Mouse (Mus musculus): ENCODE measurements around the gene Cox17.
"Not testable (repeated sequence)": the region's sequence is repeated elsewhere in the genome, so short reads cannot be mapped to it uniquely, and the experiment has no call there.

Cox17 gene

DNA sequence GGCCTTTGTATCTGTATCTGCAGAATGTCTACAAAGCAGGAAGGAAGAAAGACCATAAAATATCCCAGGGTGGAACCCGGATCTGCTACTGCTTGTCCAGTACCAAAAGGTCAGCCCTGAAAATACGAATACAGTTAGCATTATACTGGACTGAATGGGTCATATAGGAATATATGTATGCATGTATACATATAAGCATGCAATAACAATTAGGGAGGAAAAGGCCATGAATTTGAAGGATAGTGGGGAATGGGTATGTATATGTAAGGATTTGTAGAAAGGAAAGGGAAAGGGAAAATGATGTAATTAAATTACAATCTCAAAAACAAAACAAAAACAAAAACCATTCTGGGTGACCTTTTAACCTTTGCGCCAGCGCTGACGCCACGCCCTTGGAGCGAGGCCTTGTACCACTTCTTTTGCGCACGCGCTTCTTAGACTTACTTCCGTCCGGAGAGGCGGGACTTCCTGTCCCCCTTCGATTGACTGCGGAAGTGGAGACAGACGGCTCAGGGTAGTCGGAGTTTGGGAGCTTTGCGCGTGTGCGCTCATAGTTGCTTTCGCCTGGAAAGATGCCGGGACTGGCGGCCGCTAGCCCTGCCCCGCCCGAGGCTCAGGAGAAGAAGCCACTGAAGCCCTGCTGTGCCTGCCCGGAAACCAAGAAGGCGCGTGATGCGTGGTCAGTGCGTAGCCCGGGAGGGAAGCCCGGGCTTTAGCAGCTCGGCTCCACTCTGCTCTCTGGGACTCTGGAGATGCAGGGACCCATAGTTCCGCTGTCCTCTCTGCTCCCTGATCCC is at the start of gene Cox17, which contains the start of gene Gm21987:
Cox17 (plus strand) TSS at position 463 of the 797 bp plus-strand sequence.
Gm21987 (plus strand) TSS at position 512 of the 797 bp plus-strand sequence.
- peak; percentile 54 to 84 for DNase-seq (ENCODE audit: low spot score in 2 of 2)

DNA sequence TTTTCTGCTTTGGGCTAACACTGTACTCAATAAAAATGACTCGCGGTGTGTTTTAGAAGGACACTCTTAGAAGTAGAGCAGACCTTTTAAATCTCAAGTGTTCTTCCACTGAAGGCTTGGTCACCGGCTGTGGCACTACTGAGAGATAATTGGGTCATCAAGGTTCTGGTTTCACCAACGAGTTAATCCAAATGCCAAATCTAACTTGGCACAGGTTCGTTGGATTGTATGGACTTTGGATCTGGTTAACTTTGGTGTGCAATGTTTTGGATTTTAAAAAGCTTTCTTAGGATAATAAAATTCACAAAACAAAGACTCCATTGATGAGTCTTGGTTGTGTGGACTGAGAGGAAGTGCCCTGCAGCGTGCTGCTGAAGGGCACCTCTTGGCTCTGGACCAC is 48.4 kb upstream of the Cox17 start:
- DNase-seq (ENCODE audit: low spot score in 2 of 2): no peak

DNA sequence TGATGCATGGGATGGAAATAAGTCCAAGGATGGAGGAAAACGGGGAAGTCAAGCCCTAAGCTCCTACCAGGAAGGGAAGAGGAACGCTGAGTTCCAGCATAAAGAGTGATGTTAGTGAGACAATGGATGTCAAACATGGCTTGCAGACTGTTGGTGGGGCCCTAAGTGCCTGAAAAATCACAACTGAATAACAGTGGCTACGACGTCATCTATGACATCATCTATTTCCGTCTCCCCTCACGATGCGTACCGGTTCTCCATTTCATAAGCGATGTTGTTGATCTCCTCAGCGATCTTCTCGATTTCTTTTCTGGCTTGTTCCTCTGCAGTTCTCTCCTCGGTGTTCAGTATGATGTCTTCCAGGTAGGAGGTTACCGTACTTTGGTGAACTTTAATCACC is 44.4 kb upstream of the Cox17 start:
- DNase-seq (ENCODE audit: low spot score in 2 of 2): no peak

DNA sequence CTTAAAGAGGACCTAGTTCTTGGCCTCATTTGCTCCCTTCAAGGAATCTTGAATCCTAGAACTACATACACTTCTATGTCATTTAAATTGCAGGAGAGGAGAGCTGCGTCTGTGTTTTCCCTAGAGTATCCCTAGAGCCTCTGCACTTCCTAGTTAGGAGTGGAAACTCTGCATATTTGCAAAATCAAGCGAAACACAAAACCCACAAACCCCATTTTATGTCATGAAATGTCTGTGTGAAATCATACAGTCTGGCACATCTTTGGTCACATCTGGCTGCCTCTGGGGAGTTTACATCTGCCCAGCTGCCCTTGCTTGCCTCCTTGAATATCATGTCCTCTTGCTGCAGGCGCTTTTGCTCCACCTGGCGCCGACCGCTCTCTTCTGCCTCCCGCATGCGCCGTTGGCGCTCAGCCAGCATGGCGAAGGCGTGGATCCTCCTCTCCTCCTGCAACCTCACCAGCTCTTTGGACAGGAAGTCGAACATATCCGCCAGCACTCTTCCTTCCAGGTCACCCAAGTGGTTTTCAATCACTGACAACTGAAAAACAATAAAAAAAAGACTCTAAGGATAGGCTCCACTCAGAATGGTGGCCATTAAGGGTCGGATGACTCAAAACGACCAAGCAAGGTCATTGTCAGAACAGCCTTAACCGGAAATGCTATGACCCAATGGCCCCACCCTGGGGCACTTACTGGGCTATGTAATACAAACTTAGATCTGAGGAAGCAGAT is 42.2 kb upstream of the Cox17 start:
- no peak for DNase-seq (ENCODE audit: low spot score in 2 of 2)

DNA sequence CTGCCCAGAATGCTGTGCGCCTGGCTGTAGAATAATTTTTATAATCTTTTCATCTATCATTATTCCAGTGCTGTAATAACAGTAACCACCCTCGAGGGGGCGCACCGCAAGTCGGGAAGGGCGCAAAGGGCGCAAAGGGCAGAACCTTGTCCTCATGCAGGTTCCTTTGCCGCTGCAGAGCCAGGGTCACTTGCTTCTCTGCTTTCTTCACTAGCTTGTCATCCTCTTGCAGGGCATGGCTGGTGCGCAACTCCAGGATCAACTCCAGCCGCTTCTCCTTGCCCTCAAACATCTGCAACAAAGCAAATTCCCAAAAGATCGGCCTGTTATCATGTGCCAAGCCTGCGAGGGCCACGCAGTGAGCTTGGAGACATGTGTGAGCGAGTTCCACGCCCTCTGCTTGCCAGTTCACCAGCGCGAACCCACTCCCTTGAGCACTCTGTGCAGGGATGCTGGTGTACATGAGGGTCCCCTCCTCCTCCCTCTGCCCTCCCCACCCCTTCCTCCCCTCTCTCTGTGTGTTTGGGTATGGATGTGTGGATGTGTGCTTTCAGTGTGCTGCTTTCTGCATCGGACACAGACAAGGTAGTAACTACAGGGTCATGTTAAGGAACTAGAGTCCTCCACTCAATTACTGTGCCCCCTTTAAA is 40.1 kb upstream of the Cox17 start:
- peak in 1 of 2 experiments; percentile 9 for DNase-seq (ENCODE audit: low spot score in 2 of 2)

DNA sequence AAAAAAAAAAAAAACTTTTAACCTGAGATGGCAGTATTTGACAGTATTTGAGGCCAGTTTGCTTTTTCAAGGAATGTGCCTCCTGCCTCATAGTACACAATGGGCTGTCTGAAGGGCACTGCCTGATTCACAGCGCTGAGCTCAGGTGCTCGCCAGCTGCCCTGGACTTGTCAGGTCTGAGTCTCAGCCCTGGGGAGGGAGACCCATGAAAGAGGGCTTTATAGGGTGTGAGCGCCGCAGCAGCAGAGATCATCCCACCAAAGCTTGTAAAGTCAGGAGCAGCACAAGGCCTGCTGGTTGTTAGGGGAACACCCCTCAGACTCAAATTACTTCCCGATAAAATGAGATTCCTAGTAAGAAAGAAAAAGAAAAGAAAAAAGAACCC is 39.6 kb upstream of the Cox17 start:
- DNase-seq (ENCODE audit: low spot score in 2 of 2): no peak

DNA sequence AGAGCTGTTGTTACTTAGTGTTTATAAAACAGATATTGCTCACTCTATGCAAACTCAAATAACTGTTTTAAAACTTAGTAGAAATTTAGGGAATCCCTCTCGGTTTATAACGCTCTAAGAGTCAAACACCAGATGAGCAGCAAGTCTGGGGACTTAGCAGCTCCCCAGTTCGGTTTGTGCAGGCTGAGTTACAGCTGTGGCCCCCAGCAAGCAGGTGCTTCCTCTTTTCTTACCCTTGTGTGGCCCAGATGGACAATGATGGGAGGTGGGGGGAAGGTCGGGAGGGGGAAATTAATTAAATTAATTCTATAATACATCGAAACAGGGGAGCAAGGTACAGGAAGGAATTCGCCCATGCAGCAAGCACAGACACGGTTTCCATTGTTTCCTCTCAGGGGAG is 39.1 kb upstream of the Cox17 start:
- DNase-seq (ENCODE audit: low spot score in 2 of 2): no peak

DNA sequence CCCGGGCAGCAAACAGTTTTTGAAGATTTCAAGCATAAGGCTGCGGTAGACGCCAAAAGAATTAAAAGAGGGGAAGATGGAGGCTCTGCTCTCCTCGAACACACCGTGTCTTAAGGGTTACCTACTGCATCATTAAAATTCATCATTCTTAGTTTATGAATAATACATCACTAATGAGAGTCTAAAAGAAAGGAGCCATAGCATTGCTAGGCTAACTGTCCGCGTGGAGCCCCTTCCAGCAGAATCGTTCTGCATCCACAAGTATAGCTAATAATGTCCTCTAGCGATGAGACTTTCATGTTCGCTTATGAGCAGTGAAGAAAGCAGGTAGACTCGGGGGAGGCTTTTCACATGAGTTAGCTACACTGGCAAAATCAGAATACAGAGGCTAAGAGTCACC is 38.6 kb upstream of the Cox17 start:
- no peak for DNase-seq (ENCODE audit: low spot score in 2 of 2)

DNA sequence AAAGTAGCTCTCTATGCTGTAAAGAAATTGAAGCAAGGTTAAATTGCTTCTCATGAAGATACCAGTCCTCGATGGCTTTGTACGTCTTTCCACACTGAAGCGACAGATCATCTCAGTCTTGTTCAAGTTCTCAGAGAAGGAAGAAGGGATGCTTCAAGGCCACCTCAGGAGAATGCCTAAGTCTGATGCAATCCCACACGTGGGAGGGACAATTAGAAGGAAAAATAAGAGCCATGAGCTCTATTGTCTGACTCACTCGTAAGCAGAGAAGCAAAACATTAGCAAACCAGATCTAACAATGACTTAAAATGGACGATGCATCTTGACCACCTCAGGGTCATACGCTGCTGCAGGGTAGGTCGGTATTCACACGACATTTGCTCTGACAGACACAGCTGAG is 28.3 kb upstream of the Cox17 start:
- no peak for DNase-seq (ENCODE audit: low spot score in 2 of 2)

DNA sequence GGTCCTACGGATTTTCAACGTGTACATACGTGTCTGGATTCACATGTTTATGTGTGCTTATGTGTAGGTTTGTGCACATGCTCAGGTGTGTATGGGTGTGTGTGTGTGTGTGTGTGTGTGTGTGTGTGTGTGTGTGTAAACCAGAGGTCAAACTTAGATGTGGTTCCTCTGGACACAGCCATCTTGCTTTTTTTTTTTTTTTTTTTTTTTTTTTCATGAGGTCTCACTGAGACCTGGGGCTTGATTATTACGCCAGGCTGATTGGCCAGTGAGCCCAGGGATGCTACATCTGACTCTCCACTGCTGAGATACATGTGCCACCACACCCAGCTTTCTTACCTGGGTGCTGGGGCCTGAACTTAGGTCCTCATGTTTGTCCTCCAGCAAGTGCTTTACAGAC is 27.7 kb upstream of the Cox17 start:
- DNase-seq (ENCODE audit: low spot score in 2 of 2): no peak

DNA sequence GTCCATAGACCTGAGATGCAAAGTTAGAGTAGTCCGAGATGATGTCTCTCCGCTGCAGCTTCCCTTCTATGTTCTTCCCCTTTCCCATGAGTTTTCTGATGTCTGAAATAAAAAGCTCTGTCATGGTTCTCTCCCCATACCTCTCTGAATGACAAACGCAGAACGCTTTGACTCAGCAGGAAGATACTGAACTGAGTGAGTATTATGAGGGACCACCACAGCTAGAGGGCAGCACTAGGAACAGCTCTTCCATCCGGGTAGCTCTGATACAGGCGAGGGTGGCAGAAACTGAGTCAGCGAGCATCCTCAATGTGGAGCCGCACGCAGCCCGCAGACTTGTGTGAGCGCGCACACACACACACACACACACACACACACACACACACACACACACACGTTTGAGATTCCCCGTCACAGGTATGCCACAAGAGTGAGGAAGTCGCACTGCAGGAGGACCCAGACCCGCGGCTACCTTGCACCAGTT is 25.3 kb upstream of the Cox17 start:
- DNase-seq (ENCODE audit: low spot score in 2 of 2): peak in 1 of 2 experiments; percentile 63

DNA sequence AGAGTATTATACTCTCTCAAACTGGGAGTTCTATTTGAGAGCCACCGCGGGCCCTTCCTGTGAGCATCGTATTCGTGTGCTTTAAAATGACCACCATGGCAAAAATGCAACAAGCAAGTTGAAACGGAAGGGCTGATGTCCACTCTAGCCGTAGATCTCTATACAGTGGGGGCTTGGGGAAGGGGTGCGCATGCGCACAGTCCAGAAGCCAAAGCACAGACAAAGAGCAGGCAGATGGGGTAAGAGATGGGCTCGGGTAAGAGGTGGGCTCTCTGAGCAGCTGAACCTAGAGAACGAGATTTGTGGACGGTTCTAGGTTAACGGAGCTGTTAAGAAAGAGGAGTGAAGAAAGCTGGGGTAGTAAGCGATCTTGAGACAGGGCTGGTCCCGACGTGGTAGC is 22.5 kb upstream of the Cox17 start:
- no peak for DNase-seq (ENCODE audit: low spot score in 2 of 2)

DNA sequence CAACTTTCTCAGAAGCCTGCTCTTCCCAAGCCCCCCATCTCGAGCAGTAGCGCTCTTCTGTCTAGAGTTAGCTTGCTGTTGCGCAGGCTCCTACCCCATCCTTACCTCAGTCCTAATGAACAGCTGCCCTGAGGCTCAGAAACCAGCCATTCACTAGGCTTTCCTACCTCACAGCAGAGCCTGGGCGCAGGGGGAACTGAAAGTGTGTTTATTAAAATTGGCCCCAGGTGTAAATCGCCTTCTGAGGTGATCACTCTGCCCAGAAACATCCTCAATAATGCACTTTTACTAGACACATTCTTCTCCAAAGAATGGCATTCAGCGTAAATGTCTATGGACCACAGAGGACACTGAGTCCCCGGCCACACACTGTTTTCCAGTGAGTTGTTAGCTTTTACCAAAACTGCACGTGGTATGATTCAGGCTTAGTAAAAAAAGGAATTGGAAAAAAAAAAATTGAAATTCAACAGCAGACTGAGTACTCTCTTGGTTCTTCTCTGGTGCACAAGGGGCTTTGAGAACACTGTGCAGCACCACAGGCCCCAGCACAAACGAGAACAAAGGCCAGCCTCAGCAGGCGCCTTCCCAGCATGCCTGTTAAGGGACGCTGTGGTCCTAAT is 19.9 kb upstream of the Cox17 start:
- DNase-seq (ENCODE audit: low spot score in 2 of 2): no peak

DNA sequence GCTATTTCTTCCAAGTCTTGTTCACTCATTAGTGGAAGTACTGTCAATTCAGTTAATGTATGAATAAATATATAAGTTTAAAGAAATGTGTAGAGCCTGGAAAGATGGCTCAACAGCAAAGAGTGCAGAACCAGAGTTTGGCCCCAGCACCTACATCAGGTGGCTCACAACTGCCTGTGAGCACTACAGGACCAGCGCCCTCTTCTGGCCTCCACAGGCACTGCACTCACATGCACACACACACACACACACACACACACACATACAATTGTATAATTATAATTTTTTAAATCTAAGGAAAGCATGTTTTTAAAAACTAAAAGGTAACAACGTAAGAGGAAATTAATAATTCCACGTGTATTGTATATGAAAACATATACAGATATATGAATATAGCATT is 17.5 kb upstream of the Cox17 start:
- no peak for DNase-seq (ENCODE audit: low spot score in 2 of 2)

DNA sequence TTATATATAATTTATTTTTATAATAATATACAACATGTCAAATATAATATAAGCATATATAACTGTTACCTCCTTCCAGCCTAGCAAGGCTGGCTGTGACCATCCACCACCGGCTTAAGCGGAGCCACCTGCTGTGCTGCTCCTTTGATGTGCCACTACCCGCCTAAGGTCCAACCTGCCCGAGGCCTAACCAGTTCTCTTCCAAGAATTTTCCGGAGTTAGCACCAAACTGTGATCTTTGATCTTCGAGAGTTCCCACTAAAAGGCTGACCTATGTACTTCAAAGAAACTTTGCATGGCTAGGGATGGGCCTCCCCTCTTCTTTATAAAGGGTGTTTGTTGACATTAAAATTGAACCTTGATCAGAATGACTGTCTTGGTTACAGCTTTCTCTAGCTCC is 12.4 kb upstream of the Cox17 start:
- no peak for DNase-seq (ENCODE audit: low spot score in 2 of 2)

DNA sequence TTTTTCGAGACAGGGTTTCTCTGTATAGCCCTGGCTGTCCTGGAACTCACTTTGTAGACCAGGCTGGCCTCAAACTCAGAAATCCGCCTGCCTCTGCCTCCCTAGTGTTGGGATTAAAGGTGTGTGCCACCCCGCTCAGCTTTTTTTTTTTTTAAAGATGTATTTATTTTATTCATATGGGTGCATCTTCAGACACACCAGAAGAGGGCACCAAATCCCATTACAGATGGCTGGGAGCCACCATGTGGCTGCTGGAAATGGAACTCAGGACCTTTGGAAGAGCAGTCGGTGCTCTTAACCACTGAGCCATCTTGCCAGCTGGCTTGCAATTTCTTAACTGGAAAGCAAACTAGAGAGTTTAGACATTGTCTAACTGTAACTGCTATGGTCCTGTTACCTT is 8.7 kb upstream of the Cox17 start:
- DNase-seq (ENCODE audit: low spot score in 2 of 2): not testable (repeated sequence)

DNA sequence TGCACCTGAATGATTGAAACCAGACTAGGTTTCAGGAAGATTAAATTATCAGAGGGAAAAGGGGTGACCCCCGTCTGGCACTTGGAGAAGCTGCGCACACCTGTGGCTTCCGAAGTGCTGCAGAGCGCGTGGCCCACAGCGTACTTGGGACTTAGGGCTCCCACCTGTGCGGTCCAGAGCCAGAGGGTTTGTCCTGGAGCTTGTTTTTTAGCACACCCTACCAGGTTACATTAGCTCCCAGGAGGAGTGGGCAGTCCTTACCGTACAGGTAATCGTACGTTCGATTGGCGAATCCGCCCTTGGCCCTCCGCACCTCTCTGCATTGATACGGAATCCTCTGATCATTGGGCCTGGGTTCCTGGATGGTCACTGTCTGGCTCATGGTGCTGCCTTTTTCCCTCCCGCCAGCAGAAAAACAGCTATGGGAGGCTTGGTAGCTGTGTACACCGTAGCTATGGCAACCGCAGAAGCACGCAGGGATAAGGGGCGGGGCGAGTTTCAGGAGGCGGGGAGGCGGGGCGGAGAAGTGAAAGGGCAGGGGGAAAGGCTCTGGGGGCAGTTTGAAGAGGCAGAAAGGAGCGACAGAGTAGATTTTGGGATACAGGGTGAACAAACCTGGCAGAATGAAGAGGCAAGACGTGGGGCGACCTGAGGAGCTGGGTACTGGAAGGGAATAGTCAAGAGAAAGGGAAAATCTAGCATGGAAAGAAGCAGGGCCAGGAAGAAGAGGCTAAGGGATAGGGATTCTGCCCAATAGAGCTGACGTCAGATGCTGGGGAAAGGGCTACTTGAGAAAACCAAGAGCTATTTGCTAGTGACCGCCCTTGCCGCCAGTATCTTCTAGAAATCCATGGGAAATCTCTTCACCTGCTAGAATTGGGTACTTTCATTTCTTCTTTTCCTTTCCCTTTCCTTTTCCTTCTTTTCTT is 5.1 kb upstream of the Cox17 start, which contains the start of gene Maats1:
Maats1 (minus strand) TSS at position 748 of the 929 bp plus-strand sequence.
- peak in 1 of 2 experiments; percentile 68 for DNase-seq (ENCODE audit: low spot score in 2 of 2)

DNA sequence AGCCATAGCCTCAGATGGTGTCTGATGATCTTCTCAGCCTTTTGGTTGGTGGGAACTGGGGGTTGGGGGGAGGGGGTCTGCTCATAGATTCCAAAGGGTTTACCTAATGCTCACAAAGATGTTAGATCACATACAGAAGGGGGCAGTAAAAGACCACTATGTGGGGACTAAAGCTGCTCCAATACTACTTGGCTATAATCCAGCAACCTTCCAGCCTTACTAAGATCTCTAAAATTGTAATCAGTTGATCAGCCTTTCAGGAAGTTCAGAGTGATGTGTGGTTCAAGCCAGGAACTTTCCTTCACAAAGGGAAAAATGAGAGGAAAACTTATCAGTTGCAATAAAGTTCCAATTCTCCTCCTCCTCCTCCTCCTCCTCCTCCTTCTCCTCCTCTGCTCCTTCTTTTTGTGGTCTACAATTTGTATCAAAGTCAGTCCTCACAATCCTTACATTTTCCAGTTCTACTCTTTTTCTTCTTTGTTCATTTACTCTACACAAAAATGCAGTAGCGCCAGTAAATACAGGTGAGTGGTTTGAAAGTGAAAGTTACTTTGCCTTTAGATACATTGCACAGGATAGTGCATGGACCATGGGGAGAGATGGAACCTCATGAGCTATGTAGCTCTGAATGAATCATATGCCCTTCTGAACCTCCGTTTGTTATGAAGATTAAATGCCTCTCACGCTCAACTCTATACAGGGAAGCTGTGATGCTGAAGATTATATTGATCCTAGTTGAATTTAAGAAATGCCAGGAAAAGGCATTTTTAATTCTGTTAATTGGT is 1.7 kb upstream of the Cox17 start:
- peak in 1 of 2 experiments; percentile 11 for DNase-seq (ENCODE audit: low spot score in 2 of 2)

DNA sequence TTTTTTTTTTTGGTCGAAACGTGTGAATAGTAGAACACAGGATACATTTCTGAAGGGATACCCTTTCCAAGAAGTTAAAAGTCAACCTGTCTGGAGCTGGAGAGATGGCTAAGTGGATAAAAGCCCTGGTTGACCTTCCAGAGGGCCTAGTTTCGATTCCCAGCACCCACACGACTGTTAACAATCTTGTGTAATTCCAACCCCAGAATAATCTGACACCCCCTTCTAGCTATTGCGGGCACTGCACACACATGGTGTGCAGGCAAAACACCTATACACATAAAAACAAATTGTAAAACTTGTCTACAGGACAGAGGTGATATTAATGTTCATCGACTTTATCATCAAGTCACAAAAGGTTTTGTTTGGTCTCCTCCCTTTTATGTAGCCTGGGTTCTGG is 797 bp downstream of the Cox17 start:
- DNase-seq (ENCODE audit: low spot score in 2 of 2): no peak

DNA sequence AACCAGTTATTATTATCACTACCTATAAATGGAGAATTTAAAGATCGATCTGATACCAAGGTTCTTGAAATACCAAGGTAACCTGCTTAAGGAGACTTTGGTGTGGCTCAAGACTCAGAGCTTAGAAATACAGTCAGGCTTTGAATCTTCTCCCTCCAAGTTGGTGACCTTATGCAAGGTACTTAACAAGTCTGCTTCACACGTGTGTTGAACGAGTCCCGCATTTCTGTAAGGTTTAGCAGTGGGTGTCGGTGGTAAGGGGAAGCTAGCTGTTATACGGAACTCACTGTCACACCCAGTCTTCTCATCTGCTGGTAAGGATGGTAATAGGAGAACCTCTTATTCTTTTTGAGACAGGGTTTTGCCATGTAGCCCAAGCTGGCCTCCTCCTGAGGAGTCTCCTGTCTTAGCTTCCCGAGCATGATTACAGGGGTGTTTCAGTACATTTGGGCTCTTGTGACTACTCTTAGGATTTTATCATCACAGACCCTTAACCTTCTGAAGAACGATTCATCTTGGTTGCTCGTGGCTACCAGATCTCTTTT is 1.5 kb downstream of the Cox17 start:
- no peak for DNase-seq (ENCODE audit: low spot score in 2 of 2)

All from cerebellum, postnatal 4 days (tissue).